Mouse (Mus musculus) midbrain, embryonic 10.5 days (tissue): Measurements from ENCODE around the gene Rpl27. TPM values are rescaled to one million over a fixed set of nuclear protein-coding genes. Genes with fewer than 3 reads are reported as not detected.
"Not testable (repeated sequence)": the region's sequence is repeated elsewhere in the genome, so short reads cannot be mapped to it uniquely, and the experiment has no call there.

Experiments
- DNase-seq: peaks from one replicate; pipeline ENCODE4 v3.0.0-alpha.2; 2017; ENCODE audit warnings: low spot score
- H3K27ac ChIP-seq: fragments of 300-500 bp; sonication (generic); replicated peaks from 2 replicates; pipeline ENCODE4 v1.5.1; 2016; ENCODE audit warnings: mild to moderate bottlenecking
- H3K27me3 ChIP-seq: fragments of 300-500 bp; sonication (generic); 2 replicates; pipeline ENCODE4 v1.6.1; 2016; ENCODE audit warnings: low read depth, mild to moderate bottlenecking; ENCODE audit not compliant: poor library complexity, severe bottlenecking
- H3K36me3 ChIP-seq: fragments of 300-500 bp; sonication (generic); 2 replicates; pipeline ENCODE4 v1.6.1; 2016; ENCODE audit warnings: mild to moderate bottlenecking, moderate library complexity
- H3K4me1 ChIP-seq: fragments of 300-500 bp; sonication (generic); 2 replicates; pipeline ENCODE4 v1.6.1; 2016
- H3K4me3 ChIP-seq: fragments of 300-500 bp; sonication (generic); 2 replicates; pipeline ENCODE4 v1.5.1; 2016; ENCODE audit warnings: mild to moderate bottlenecking, moderate library complexity
- H3K9me3 ChIP-seq: fragments of 300-500 bp; sonication (generic); replicated peaks from 2 replicates; pipeline ENCODE4 v1.6.1; 2016; ENCODE audit warnings: mild to moderate bottlenecking
- WGBS: fragments of 180-500 bp; shearing (Covaris S2); methylation state at CpG from one replicate; pipeline ENCODE4 v1.1.7; 2016; 5-methylcytosine and 5-hydroxymethylcytosine counted together
- polyA plus RNA-seq: library from polyadenylated mRNA; unstranded; fragments of >200 nt; fragmentation: Nextera tagmentation; extraction: Ambion mirVana; gene quantifications from 2 replicates; pipeline ENCODE4 v1.2.1, GENCODE M21; 2016

Gene Rpl27
- polyA plus RNA-seq, 1 experiment from 2014 or later, result 448 TPM

- Histone ChIP-seq H3K27me3 (no peaks in the 10 kb centered on the region), H3K9me3 (no peaks in the 10 kb centered on the region), H3K4me3 (no peak overlapping the region), H3K36me3 (peaks cover 74% of the 10 kb centered on the region), H3K27ac (no peak overlapping the region), H3K4me1 (peaks cover 10% of the 10 kb centered on the region)
- no peak for DNase-seq
- WGBS, result 92% methylated on average over 9 of the region's 9 CpGs
Observed at GRCm38 (mm10) chr11:101431327-101431726, 10.8 kb upstream of the Rpl27 start.

GRCm38 (mm10) chr11:101433396-101433795, 8.7 kb upstream of the Rpl27 start:
- DNase-seq, result no peak
- H3K27ac ChIP-seq, result no peak overlapping the region
- H3K27me3 ChIP-seq, result no peaks in the 10 kb centered on the region
- no peaks in the 10 kb centered on the region for H3K9me3 ChIP-seq
- H3K4me3 ChIP-seq, result no peak overlapping the region
- 93% methylated on average over 13 of the region's 13 CpGs for WGBS
- peaks cover 4% of the 10 kb centered on the region; the same call in 1 of the 2 replicates for H3K4me1 ChIP-seq
- peaks cover 74% of the 10 kb centered on the region for H3K36me3 ChIP-seq

DNA sequence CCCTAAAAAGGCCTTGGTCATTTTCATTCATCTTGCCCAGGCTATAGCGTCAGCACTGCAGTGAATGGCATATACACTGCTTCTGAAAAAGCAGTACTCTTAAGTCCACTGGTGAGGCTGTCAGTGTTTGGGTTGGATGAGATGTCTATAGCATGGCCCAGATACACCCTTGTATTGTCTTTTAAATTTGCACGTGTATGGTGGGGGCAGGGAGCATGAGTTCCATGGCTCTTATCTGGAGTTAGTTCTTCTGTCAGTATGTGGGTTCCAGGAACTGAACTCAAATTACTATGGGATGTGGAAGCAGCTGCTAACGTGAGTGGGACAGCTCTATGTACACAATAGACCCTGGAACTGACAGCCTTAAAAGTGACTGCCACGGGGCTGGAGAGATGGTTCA, 6.3 kb upstream of the Rpl27 start:
- H3K4me1 ChIP-seq, result peaks cover 4% of the 10 kb centered on the region; the same call in 1 of the 2 replicates
- no peak overlapping the region for H3K4me3 ChIP-seq
- DNase-seq, result no peak
- H3K9me3 ChIP-seq, result no peaks in the 10 kb centered on the region
- no peak overlapping the region for H3K27ac ChIP-seq
- H3K36me3 ChIP-seq, result peaks cover 50% of the 10 kb centered on the region
- 88% methylated on average over 4 of the region's 4 CpGs for WGBS
- H3K27me3 ChIP-seq, result no peaks in the 10 kb centered on the region

- Histone ChIP-seq H3K9me3 (no peaks in the 10 kb centered on the region), H3K4me3 (no peak overlapping the region), H3K27ac (no peak overlapping the region), H3K27me3 (no peaks in the 10 kb centered on the region), H3K36me3 (peaks cover 39% of the 10 kb centered on the region), H3K4me1 (peaks cover 4% of the 10 kb centered on the region; the same call in 1 of the 2 replicates)
- 72% methylated on average over 4 of the region's 4 CpGs for WGBS
- DNase-seq, result no peak
Observed at GRCm38 (mm10) chr11:101436916-101437315, 5.2 kb upstream of the Rpl27 start.

- H3K27me3 ChIP-seq, H3K4me1 ChIP-seq, DNase-seq, H3K9me3 ChIP-seq, H3K27ac ChIP-seq, H3K4me3 ChIP-seq: not testable (repeated sequence)
- H3K36me3 ChIP-seq, result peaks cover 31% of the 10 kb centered on the region
- WGBS, result 73% methylated on average over 3 of the region's 3 CpGs
Observed at GRCm38 (mm10) chr11:101438006-101438405, 4.1 kb upstream of the Rpl27 start.

GRCm38 (mm10) chr11:101441450-101442126, 510 bp upstream of the Rpl27 start:
- H3K9me3 ChIP-seq, DNase-seq, H3K27me3 ChIP-seq: not testable (repeated sequence)
- Histone ChIP-seq H3K4me1 (peaks cover 24% of the 10 kb centered on the region), H3K36me3 (peaks cover 34% of the 10 kb centered on the region), H3K4me3 (peak overlapping the region; percentile 91), H3K27ac (peak overlapping the region; percentile 98)
- 33% methylated on average over 15 of the region's 15 CpGs for WGBS

DNA sequence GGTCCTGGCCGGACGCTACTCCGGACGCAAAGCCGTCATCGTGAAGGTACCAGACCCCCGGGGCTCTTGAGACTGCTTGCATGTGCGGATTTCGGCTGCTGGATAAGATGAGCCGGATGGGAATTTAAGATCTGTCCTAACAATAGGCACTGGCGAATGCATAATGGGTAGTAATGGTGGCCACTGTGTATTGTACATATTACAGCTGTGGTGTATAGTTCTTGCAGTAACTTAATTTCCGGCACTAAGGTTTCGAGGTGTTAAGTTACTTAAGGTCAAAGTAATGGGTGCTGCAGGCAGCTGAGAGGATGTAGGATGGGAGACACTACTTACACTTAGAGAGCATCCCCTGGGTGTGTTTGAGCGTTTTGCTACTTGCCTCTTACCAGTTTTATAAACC, 662 bp downstream of the Rpl27 start:
- H3K9me3 ChIP-seq, result no peaks in the 10 kb centered on the region
- 1% methylated on average over 14 of the region's 14 CpGs for WGBS
- peaks cover 20% of the 10 kb centered on the region for H3K4me1 ChIP-seq
- H3K4me3 ChIP-seq, result peak overlapping the region; percentile 91
- no peak for DNase-seq
- H3K27me3 ChIP-seq, result no peaks in the 10 kb centered on the region
- peaks cover 38% of the 10 kb centered on the region for H3K36me3 ChIP-seq
- peak overlapping the region; percentile 98 for H3K27ac ChIP-seq

DNA sequence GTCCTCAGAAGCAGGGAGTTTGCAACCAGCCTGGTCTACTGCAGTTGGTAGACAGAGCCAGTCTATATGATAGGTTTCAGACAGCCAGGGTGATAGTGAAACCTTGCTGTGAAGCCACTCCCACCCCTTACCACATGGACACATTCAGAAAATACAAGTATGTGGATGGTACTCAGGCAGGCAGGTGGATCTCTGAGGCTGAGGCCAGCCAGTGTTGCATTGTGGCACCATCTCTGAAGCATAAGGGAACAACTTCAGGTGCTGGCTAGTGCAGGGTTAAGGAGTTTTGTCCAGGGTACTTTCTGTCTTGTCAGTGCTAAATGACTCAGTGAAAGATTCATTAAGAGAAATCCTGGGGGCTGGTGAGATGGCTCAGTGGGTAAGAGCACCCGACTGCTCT, 4.2 kb downstream of the Rpl27 start:
- Histone ChIP-seq H3K4me1 (peaks cover 20% of the 10 kb centered on the region), H3K36me3 (peaks cover 38% of the 10 kb centered on the region), H3K27ac (no peak overlapping the region), H3K4me3 (no peak overlapping the region), H3K9me3 (no peaks in the 10 kb centered on the region), H3K27me3 (no peaks in the 10 kb centered on the region)
- DNase-seq, result no peak
- WGBS, result 84% methylated on average over 1 of the region's 1 CpGs

- WGBS, result 91% methylated on average over 8 of the region's 8 CpGs
- DNase-seq, result not testable (repeated sequence)
Observed at GRCm38 (mm10) chr11:101446860-101447259, 4.8 kb downstream of the Rpl27 start.

DNA sequence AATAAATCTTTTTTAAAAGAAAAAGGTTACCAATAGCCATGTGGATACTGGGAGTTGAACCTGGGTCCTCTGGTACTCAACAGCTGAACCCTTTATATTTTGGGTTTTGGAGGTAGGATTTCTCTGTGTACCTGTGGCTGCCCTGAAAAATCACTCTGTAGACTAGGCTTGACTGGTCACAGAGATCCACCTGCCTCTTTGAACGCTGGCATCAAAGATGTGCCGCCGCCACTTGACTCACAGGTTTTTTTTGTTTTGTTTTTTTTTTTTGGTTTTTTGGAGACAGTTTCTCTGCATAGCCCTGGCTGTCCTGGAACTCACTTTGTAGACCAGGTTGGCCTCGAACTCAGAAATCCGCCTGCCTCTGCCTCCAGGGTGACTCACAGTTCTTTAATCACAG, 5.7 kb downstream of the Rpl27 start:
- no peak for DNase-seq
- Histone ChIP-seq H3K27me3 (no peaks in the 10 kb centered on the region), H3K27ac (no peak overlapping the region), H3K9me3 (no peaks in the 10 kb centered on the region), H3K36me3 (peaks cover 38% of the 10 kb centered on the region), H3K4me1 (peaks cover 20% of the 10 kb centered on the region), H3K4me3 (no peak overlapping the region)
- WGBS, result 86% methylated on average over 5 of the region's 5 CpGs

More at GRCm38 (mm10) chr11:101446860-101447259, 4.8 kb downstream of the Rpl27 start:
- not testable (repeated sequence) for H3K9me3 ChIP-seq, H3K27me3 ChIP-seq, H3K27ac ChIP-seq, H3K4me3 ChIP-seq
- H3K36me3 ChIP-seq, result peaks cover 38% of the 10 kb centered on the region
- peaks cover 20% of the 10 kb centered on the region for H3K4me1 ChIP-seq

DNA sequence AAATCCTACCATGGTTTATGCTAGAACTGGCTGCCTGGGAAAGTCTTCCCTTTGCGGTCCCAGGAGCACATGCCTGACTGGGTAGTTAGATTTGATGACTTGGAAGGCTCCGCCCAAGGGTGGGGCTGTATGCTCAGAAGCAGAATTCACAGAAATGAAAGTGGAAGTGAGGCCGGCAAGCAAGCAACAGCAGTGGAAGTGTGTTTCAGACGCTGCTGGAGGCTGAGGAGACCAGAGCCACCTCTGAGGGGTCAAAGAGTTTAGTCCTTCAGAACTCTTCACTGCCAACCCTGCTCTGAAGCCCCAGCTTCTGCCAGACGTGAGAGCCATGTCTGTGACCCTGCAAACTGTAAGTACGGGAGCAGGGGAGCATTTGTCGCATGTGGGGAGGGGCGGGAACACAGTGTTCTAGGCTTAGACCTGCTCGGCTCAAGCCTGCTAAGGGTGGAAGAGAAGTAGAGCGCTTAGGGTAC, 6.2 kb downstream of the Rpl27 start, which contains the start of gene Ifi35:
Gene Ifi35, plus strand, starts transcription at position 134 of the 473 bp plus-strand sequence.
- H3K4me3 ChIP-seq, result peak within 1 kb of the TSS; percentile 18
- DNase-seq, result no peak
- H3K36me3 ChIP-seq, result peaks cover 34% of the 10 kb centered on the region
- no peak within 1 kb of the TSS for H3K27ac ChIP-seq
- H3K27me3 ChIP-seq, result no peaks in the 10 kb centered on the region
- peaks cover 16% of the 10 kb centered on the region for H3K4me1 ChIP-seq
- H3K9me3 ChIP-seq, result no peaks in the 10 kb centered on the region
- WGBS, result 50% methylated on average over 10 of the region's 10 CpGs

- Histone ChIP-seq H3K27me3 (no peaks in the 10 kb centered on the region), H3K9me3 (no peaks in the 10 kb centered on the region), H3K36me3 (peaks cover 28% of the 10 kb centered on the region), H3K4me1 (peaks cover 10% of the 10 kb centered on the region), H3K27ac (no peak overlapping the region), H3K4me3 (no peak overlapping the region)
- no peak for DNase-seq
- 85% methylated on average over 4 of the region's 4 CpGs for WGBS
Observed at GRCm38 (mm10) chr11:101448899-101449298, 6.8 kb downstream of the Rpl27 start.

- H3K36me3 ChIP-seq, result peaks cover 21% of the 10 kb centered on the region
- not testable (repeated sequence) for H3K27me3 ChIP-seq, H3K4me3 ChIP-seq, H3K9me3 ChIP-seq, H3K27ac ChIP-seq, H3K4me1 ChIP-seq, DNase-seq
- WGBS, result 88% methylated on average over 4 of the region's 4 CpGs
Observed at GRCm38 (mm10) chr11:101449596-101449995, 7.5 kb downstream of the Rpl27 start.
